Mouse (Mus musculus) left cerebral cortex, adult 9 months (tissue): ENCODE results near the gene Cyth2.
A peak's percentile ranks its signal among the peaks of the same experiment; 100 is the strongest.

ENCODE experiments used
- DNase-seq, 2 experiments: peaks; one replicate each; pipeline ENCODE4 v3.0.0; 2022; ENCODE audit warnings: low spot score in 2 of 2

Gene Cyth2

GRCm38 (mm10) chr7:45785388-45786135 lies 28.8 kb downstream of the Cyth2 start:
- no peak for DNase-seq

DNA sequence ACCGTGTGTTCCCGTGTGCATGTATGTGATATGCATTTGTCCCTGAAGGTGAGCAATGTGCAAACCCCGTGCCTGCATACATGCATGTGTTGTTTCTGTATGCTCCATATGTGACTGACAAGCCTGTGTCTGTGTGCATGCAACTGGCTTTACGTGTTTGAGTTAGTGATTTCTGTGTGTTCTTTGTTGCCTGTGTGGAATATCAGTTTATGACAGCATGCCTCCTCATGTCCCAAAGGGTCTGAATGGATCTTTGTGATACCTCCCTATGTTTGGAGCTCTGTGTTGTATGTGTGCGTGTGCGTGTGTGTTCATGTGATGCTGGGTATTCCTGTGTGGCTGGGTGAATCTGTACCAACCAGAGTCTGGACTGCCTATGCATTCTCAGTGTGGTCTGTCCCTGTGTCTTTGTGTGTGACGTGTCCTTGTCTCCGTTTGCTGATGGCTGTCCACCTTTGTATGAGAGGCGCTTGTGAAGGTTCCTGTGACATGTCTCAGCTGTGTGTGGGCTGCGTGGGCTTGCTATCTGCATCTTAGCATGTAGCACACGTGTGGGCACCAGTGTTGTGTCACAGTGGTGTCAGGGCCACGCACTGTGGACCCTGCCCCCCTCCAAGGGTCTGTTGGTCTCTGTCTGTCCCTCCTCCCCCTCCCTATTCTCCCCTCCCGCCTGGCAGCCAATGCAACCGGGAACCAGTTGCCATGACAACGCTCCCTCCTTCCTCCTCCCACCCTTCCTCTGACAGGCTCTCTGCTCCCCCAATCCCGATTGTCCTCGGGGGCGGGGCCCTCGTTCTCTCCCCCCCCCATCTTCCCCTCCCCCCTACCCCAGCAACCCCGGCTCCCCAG lies 29.6 kb downstream of the Cyth2 start, which contains the start of gene Sult2b1:
Sult2b1 (minus strand) TSS at position 146 of the 849 bp plus-strand sequence.
- peak; percentile 86 to 94 for DNase-seq

- DNase-seq: peak; percentile 66 to 82
These were observed 30.8 kb downstream of the Cyth2 start, which contains the start of gene Lmtk3 for GRCm38 (mm10) chr7:45783511-45784091. Lmtk3 (plus strand) TSS chr7:45783738.

- DNase-seq: no peak
These were observed 32.1 kb downstream of the Cyth2 start for GRCm38 (mm10) chr7:45782271-45782670.

GRCm38 (mm10) chr7:45779081-45779641 lies 35.2 kb downstream of the Cyth2 start:
- DNase-seq: no peak

GRCm38 (mm10) chr7:45775237-45775636 lies 39.1 kb downstream of the Cyth2 start:
- no peak for DNase-seq

DNA sequence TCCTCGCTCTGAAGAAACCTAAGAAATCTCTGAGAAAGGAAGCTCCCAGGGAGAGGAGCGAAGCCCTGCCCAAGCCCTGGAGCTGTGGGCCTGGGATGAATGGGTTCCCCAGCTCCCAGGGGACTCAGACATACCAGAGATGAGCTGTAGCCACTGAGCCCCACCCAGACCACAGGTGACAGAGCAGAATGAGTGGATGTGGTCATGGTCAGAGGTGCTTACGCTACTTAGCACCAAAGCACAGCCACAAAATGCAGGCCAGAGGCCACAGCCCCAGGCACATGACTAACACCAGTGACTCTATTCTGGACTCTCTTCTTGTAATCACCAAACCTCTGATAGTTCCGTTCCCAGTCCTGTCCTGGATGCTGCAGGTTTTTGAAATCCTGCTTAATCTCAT lies 43.3 kb downstream of the Cyth2 start:
- DNase-seq: no peak

DNA sequence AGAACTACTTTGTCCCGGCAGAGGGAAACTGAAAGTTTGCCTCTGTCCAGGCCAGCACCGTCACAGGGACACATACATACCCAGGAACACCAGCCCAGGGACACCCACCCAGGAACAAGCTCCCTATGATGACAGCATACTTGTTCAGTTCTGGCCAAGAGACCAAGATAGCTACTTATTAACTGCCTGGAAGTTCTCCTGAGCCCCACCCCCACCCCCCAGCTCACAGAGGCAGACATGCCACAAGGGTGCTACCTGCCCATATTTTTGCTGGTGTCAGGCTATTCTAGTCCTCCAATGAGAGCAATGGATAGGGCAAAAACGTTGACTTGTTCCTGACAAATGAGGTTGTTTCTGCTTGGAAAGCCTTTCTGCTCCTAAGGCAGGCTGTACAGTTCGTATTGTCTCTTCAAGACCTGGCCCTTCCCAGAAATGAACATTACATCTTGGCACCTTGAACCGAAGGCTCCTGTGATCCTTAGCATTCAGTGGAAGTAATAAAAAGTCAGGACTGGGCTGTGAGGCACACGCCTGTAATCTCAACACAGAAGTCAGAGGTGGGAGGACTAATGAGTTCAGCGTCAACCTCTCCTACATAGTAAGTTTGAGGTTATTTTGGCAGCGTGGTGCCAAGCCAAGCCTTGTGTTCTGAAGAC lies 43.8 kb downstream of the Cyth2 start:
- no peak for DNase-seq

- DNase-seq: no peak
These were observed 46.9 kb downstream of the Cyth2 start for GRCm38 (mm10) chr7:45767500-45767899.

DNA sequence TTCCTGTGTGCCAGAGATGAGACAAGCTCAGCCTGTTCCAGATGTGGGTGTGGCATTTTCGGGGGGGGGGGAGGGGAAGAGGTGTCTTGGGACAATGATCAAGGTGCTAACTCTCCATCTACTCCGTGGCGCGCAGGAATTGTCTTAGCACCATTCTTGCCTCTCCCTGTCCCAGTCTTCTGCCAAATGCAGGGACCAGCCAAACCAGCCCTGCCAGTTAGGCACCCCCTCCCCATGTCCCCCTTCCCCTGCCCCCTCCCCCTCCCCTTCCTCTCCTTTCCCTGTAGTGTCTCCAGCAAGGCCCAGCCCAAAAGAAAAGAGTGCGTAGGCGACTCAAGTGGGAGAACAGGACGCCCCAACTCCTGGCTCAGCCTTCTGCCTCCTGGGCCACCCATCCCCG lies 47.6 kb downstream of the Cyth2 start:
- DNase-seq: no peak

DNA sequence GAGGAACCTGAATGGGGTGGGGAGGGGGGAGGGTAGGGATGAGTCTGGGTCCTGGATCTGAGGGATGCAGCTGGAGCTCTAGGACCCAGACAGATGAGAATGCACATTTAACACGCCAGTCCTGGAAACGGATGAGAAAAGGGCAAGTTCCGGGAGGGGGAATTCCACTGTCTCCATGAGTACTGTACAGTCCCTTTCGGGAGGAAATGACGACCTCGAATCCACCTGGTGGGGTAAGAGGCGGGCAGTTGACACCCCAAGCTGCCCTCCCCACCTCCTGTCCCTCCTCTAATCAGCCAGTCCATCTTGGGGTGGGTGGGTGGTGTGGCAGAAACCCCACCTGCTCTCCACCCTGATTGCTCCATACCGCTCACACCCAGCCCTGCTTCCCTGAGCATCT lies 48.4 kb downstream of the Cyth2 start:
- DNase-seq: no peak

DNA sequence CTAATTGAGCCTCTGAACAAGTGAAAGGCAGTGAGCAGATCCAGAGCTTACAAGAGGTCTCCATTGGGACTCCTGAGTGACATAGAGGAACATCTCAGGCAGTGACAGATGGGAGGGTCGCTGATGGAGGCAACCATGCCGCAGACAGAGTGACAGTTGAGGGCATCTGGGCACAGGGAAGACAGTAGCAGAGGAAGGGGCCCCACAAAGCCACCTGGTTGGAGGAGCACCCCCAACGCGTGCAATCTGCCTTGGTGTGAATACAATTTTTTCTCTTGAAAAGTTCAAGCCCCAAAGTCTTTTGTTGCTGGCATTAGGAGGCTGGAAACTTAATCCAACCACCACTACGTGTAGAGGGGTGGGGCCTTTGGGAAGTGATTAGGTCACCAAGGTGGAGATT lies 54.2 kb downstream of the Cyth2 start:
- DNase-seq: no peak

DNA sequence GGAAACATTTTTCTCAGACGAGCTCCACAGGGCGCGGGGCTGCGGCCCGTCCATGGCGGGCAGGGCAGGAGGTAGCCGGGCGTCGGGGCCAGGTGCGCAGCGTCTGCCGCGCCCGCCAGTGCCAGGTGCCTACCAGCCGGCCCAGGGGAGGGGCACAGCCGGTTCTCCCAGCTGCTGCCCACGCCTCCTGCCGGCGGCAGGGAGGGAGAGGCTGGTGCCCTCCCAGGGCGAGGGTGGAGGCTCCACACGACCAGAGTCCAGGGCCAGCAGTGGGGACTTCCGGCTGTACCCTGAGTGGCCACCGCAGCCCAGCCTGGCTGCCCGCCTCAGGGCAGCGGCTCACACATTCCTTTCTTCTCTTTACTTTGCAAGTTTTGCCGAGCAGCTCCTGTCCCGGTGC lies 55.0 kb downstream of the Cyth2 start:
- no peak for DNase-seq
